Mouse (Mus musculus) adrenal gland (tissue): ENCODE results near the gene Cipc.

Experiments
- intact Hi-C: fragments of 180-260 bp; cut with DNase I; formaldehyde crosslinking; loops from one replicate; pipeline ENCODE4 v1.15.1; 2025

Cipc gene

DNA sequence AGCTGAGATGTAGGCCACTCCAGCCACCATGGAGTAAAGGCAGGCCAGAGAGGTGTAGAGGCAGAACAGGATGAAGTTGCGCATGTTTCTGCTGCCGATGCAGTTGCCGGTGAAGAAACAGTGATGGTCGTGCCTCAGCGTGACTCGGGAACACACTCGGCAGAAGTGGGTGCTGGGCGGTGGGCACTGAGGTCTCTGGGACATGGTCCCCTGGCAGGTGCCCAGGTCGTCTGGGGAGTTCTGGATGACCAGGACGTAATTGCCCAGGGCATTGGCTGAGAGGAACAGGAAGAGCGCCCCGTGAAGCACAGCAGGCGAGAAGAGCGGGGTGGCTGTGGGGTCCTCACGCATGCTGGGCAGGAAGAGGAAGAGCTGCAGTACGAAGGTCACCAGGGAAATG, 41.4 kb downstream of the Cipc start:
- intact Hi-C loops, result no loop called here

- intact Hi-C loops, result no loop called here
These were observed 42.5 kb downstream of the Cipc start for GRCm38 (mm10) chr12:86989378-86989777.

DNA sequence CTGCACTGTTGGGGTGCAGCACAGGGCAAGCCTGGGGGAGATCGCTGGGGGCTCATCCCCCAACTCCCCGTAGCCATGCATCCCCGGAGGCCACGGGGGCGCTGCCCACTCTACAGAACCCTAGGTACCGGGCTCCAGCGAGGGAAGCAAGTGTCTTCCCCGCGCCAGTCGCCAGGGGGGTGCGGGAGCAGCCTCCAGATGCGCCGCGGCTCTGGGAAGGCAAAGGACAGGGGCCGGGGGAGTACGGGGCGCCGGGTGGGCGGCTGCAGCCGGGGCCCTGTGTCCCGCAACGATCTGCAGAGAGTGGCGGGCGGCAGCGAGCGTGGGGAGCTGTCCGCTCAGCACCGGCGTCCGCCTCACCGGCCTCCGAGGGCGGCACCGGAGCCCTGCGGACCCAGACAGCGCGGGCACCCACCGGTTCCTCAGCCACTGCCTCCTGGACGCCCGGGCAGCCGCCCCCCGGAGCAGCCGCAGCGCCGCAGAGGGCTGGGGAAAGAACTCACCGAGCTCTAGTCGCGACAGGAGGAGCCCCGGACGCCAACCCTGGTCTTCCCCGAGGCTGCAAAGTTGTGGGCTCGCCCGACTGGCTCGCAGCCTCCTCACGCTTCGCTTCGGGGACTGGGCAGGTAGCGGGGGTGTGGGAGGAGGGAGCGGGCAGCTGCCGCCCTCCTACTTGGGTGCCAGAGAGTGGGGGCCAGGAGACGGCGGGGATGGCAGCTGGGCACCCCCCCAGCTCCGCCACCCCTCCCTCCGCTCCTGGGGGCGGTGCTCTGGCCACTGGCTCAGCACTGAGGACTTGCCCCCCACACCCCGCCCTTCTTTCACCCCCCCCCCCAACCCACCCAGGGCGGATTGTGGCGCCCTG, 43.3 kb downstream of the Cipc start, which contains the start of gene Zdhhc22:
Zdhhc22 (minus strand) TSS at position 541 of the 865 bp plus-strand sequence.
- intact Hi-C loops, result no loop called here

DNA sequence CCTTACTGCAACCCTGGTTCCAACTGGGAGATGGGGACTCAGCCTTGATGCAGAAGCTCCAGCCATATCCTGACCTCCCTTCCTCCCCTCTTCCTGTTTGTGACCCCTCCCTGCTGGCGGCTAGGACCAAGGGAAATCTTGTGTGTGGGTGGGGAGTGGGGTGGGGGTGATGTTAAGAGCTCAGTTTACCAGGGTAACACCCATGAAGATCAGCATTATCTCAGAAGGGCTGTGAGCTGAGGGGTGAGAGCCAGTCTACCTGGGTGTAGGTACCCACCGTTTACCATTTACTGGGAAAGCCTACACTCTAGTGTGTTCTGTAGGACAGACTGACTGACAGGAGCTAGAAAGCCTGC, 43.9 kb downstream of the Cipc start:
- intact Hi-C loops, result no loop called here

DNA sequence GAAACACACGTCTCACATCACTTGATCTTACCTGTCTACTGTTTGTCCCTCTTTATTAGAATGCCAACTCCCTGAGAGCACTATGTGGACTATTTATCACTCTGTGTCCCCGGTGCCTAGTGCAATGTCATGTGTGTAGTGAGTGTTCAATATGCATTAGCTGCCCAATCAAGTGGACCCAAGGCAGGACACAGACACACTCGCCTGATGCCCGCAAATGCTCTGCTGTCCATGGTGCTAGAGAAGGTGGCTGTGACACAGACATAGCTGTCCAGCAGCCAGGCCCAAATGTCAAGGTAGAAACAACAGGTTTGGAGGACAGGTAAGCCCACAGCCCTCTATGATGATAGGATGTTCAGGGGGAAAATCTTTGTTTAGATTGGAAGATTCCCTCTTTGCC, 47.3 kb downstream of the Cipc start:
- intact Hi-C loops, result no loop called here

- intact Hi-C loops, result no loop called here
These were observed 47.9 kb downstream of the Cipc start for GRCm38 (mm10) chr12:86994776-86995175.

- intact Hi-C loops, result no loop called here
These were observed 49.1 kb downstream of the Cipc start for GRCm38 (mm10) chr12:86995931-86996330.

- intact Hi-C loops, result no loop called here
These were observed 51.9 kb downstream of the Cipc start for GRCm38 (mm10) chr12:86998699-86999098.

GRCm38 (mm10) chr12:86999283-86999820, 52.5 kb downstream of the Cipc start:
- intact Hi-C loops, result no loop called here

DNA sequence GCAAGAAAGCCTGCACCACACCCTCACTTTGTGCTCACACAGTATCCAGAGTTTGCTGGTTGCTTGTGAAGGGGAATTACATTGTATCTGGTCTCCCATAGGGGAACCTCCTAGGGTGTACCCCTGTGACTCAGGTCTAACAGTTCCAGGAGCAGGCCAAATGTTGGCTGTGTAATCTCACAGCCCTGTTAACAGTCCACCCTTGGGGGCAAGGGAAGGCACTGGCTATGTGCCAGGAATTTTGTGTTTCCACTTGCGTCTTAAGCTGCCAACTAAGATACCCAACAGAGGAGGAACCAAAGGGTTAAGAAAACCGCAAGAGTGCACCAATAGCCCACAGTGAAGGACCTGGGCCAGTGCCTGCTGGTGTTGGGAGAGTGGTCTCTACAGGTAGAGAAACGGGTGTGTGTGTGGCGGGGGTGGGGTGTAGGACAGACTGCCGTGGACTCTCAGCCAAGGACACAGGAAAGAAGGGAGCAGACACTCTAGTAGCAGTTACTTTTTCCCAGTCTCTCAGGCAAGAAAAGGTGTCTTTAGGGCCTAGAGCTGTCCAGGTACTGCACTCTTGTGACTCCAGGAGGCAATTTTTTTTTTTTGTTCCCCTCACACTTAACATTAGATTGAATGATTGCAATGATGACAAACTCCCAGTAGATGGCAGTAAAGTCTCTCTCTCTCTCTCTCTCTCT, 53.5 kb downstream of the Cipc start:
- intact Hi-C loops, result loop anchor here (5.0 kb wide), 1 partner anchor 52 kb away; no protein-coding TSS in a partner anchor

DNA sequence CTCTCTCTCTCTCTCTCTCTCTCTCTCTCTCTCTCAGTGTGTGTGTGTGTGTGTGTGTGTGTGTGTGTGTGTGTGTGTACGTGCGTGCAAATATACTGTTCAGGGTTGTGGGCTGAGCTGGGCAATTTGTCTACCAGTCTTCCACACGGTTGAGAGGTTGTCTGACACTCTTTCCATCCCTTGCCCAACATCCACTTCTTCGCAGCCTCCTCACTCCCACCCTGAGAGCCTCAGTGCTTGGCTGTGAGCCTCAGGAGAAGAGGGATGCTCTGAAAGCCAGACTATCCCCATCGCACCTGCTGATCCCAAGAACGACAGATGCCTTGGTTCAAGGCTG, 54.0 kb downstream of the Cipc start:
- intact Hi-C loops, result loop anchor here (5.0 kb wide), 1 partner anchor 51 kb away; no protein-coding TSS in a partner anchor

DNA sequence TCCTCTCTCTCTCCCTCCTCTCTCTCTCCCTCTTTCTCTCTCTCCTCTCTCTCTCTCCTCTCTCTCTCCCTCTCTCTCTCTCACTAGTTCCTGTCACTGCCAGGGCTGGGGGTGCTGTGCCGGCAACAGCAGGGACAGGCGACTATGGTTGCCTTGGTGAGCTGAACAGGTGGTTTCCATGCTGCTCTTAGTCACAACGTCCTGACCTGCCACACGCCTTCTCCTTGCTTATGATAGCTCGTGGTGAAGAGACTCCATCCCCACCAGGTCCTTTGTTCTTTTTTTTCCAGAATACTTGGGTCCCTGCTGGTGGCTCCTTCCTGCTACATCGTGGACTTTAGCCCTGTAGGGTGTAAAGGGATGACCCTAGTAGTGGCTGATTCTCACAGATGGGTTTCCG, 55.4 kb downstream of the Cipc start:
- intact Hi-C loops, result loop anchor here (5.0 kb wide), 1 partner anchor 50 kb away; no protein-coding TSS in a partner anchor

DNA sequence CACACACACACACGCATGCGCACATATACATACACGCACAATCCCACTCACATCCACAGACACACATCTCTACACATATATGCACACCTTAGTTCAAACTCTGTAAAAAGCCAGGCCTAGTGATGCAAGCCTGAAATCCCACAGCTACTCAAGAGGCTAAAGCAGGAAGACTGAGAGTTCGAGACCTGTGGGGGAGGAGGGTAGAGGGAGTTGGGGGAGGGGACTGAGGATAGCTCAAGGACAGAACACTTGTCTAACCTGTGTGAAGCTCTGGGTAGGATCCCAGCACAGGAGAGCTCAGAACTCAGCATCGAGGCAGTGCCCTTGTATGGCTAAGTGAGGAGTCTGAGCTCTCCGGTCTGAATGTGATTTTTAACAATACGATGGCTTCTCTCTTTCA, 56.0 kb downstream of the Cipc start:
- intact Hi-C loops, result loop anchor here (5.0 kb wide), 1 partner anchor 49 kb away; no protein-coding TSS in a partner anchor

- intact Hi-C loops, result loop anchor here (5.0 kb wide), 1 partner anchor 49 kb away; no protein-coding TSS in a partner anchor
These were observed 56.8 kb downstream of the Cipc start for GRCm38 (mm10) chr12:87003606-87004005.

GRCm38 (mm10) chr12:87004596-87004995, 57.8 kb downstream of the Cipc start:
- intact Hi-C loops, result loop anchor here (5.0 kb wide), 1 partner anchor 48 kb away; no protein-coding TSS in a partner anchor
